Mouse (Mus musculus) intestine, embryonic 15.5 days (tissue): ENCODE results near the gene Cfap157. TPM values are rescaled to one million over a fixed set of nuclear protein-coding genes. Genes with fewer than 3 reads are reported as not detected.
A peak's percentile ranks its signal among the peaks of the same experiment; 100 is the strongest.

Experiments used
- ATAC-seq: fragments of 200-750 bp; cut with Nextera tagmentation; 2 replicates; pipeline ENCODE4 v1.8.0; 2017; ENCODE audit warnings: moderate TSS enrichment, moderate library complexity
- H3K27ac ChIP-seq: fragments of 300-500 bp; sonication (generic); 2 replicates; pipeline ENCODE4 v1.5.1; 2015; ENCODE audit warnings: mild to moderate bottlenecking, inconsistent platforms
- H3K27me3 ChIP-seq: fragments of 300-500 bp; sonication (generic); replicated peaks from 2 replicates; pipeline ENCODE4 v1.6.1; 2015; ENCODE audit warnings: inconsistent platforms
- H3K36me3 ChIP-seq: fragments of 300-500 bp; sonication (generic); 2 replicates; pipeline ENCODE4 v1.6.1; 2015; ENCODE audit warnings: inconsistent platforms
- H3K4me1 ChIP-seq: fragments of 300-500 bp; sonication (generic); replicated peaks from 2 replicates; pipeline ENCODE4 v1.6.1; 2015; ENCODE audit warnings: inconsistent platforms
- H3K4me2 ChIP-seq: fragments of 300-500 bp; sonication (generic); replicated peaks from 2 replicates; pipeline ENCODE4 v1.6.1; 2015; ENCODE audit warnings: mild to moderate bottlenecking, inconsistent platforms
- H3K4me3 ChIP-seq: fragments of 300-500 bp; sonication (generic); replicated peaks from 2 replicates; pipeline ENCODE4 v1.5.1; 2015; ENCODE audit warnings: inconsistent platforms
- H3K9ac ChIP-seq: fragments of 300-500 bp; sonication (generic); 2 replicates; pipeline ENCODE4 v1.6.1; 2015; ENCODE audit warnings: inconsistent platforms
- H3K9me3 ChIP-seq: fragments of 300-500 bp; sonication (generic); 2 replicates; pipeline ENCODE4 v1.6.1; 2016; ENCODE audit warnings: inconsistent platforms
- WGBS: fragments of 180-500 bp; shearing (Covaris S2); methylation state at CpG from one replicate; pipeline ENCODE4 v1.1.7; 2015; 5-methylcytosine and 5-hydroxymethylcytosine counted together
- polyA plus RNA-seq: library from polyadenylated mRNA; unstranded; fragments of >200 nt; fragmentation: Nextera tagmentation; extraction: Ambion mirVana; gene quantifications from 2 replicates; pipeline ENCODE4 v1.2.1, GENCODE M21; 2015

Cfap157 gene
- polyA plus RNA-seq, 1 experiment from 2014 or later, result 0.26 TPM

GRCm38 (mm10) chr2:32758503-32758902 lies 25.7 kb downstream of the Cfap157 start:
- no peak overlapping the region for H3K4me3 ChIP-seq
- peaks cover 14% of the 10 kb centered on the region for H3K36me3 ChIP-seq
- H3K9me3 ChIP-seq, result no peaks in the 10 kb centered on the region
- WGBS, result 70% methylated on average over 8 of the region's 8 CpGs
- H3K9ac ChIP-seq, result peak overlapping the region; percentile 28; the same call in 1 of the 2 replicates
- peaks cover 9% of the 10 kb centered on the region; the same call in 1 of the 2 replicates for H3K4me1 ChIP-seq
- H3K27me3 ChIP-seq, result no peaks in the 10 kb centered on the region
- H3K27ac ChIP-seq, result no peak overlapping the region
- ATAC-seq, result no peak
- no peak overlapping the region for H3K4me2 ChIP-seq

- H3K27ac ChIP-seq, result peak within 1 kb of the TSS; percentile 85
- peak; percentile 96 for ATAC-seq
- H3K9ac ChIP-seq, result peak within 1 kb of the TSS; percentile 76
- peaks cover 21% of the 10 kb centered on the region for H3K36me3 ChIP-seq
- peak within 1 kb of the TSS; percentile 72 for H3K4me3 ChIP-seq
- H3K4me2 ChIP-seq, result peak within 1 kb of the TSS; percentile 72
- H3K4me1 ChIP-seq, result peaks cover 9% of the 10 kb centered on the region; the same call in 1 of the 2 replicates
- under 1% methylated on average over 66 of the region's 66 CpGs for WGBS
- no peaks in the 10 kb centered on the region for H3K9me3 ChIP-seq
- no peaks in the 10 kb centered on the region for H3K27me3 ChIP-seq
Measured at GRCm38 (mm10) chr2:32757056-32757845, 27.0 kb downstream of the Cfap157 start, which contains the start of gene Tor2a. Gene Tor2a, plus strand, starts transcription at chr2:32757234.

- 36% methylated on average over 6 of the region's 6 CpGs for WGBS
Measured at GRCm38 (mm10) chr2:32756674-32757055, 27.6 kb downstream of the Cfap157 start.

GRCm38 (mm10) chr2:32752181-32752580 lies 32.0 kb downstream of the Cfap157 start:
- no peak for ATAC-seq
- Histone ChIP-seq H3K36me3 (peaks cover 22% of the 10 kb centered on the region), H3K4me2 (peak overlapping the region; percentile 65), H3K4me1 (peaks cover 8% of the 10 kb centered on the region), H3K4me3 (peak overlapping the region; percentile 42; the same call in 1 of the 2 replicates), H3K9me3 (no peaks in the 10 kb centered on the region), H3K27ac (no peak overlapping the region), H3K9ac (no peak overlapping the region), H3K27me3 (no peaks in the 10 kb centered on the region)
- WGBS, result 71% methylated on average over 10 of the region's 10 CpGs

More at GRCm38 (mm10) chr2:32756674-32757055, 27.6 kb downstream of the Cfap157 start:
- H3K36me3 ChIP-seq, result peaks cover 21% of the 10 kb centered on the region
- peaks cover 9% of the 10 kb centered on the region; the same call in 1 of the 2 replicates for H3K4me1 ChIP-seq
- H3K27me3 ChIP-seq, result no peaks in the 10 kb centered on the region
- peak overlapping the region; percentile 72; the same call in 1 of the 2 replicates for H3K4me2 ChIP-seq
- no peak overlapping the region for H3K27ac ChIP-seq
- no peaks in the 10 kb centered on the region for H3K9me3 ChIP-seq
- ATAC-seq, result peak; percentile 39; the same call in 1 of the 2 replicates
- no peak overlapping the region for H3K4me3 ChIP-seq
- no peak overlapping the region for H3K9ac ChIP-seq

- H3K27ac ChIP-seq, result peak overlapping the region; percentile 41
- 30% methylated on average over 10 of the region's 10 CpGs for WGBS
- H3K9ac ChIP-seq, result peak overlapping the region; percentile 39; the same call in 1 of the 2 replicates
- H3K4me2 ChIP-seq, result peak overlapping the region; percentile 65
- peak; percentile 57 for ATAC-seq
- H3K27me3 ChIP-seq, result no peaks in the 10 kb centered on the region
- peaks cover 25% of the 10 kb centered on the region for H3K36me3 ChIP-seq
- H3K9me3 ChIP-seq, result no peaks in the 10 kb centered on the region
- peak overlapping the region; percentile 42 for H3K4me3 ChIP-seq
- H3K4me1 ChIP-seq, result peaks cover 8% of the 10 kb centered on the region
Measured at GRCm38 (mm10) chr2:32751665-32752033, 32.6 kb downstream of the Cfap157 start.

GRCm38 (mm10) chr2:32750887-32751664 lies 33.2 kb downstream of the Cfap157 start:
- peak overlapping the region; percentile 42 for H3K4me3 ChIP-seq
- 18% methylated on average over 31 of the region's 31 CpGs for WGBS
- H3K36me3 ChIP-seq, result peaks cover 27% of the 10 kb centered on the region
- no peaks in the 10 kb centered on the region for H3K27me3 ChIP-seq
- H3K27ac ChIP-seq, result peak overlapping the region; percentile 41
- H3K4me2 ChIP-seq, result peak overlapping the region; percentile 65
- H3K9ac ChIP-seq, result peak overlapping the region; percentile 39; the same call in 1 of the 2 replicates
- no peaks in the 10 kb centered on the region for H3K9me3 ChIP-seq
- ATAC-seq, result peak; percentile 95
- peaks cover 8% of the 10 kb centered on the region for H3K4me1 ChIP-seq

GRCm38 (mm10) chr2:32750199-32750598 lies 34.0 kb downstream of the Cfap157 start:
- WGBS, result 67% methylated on average over 7 of the region's 7 CpGs
- Histone ChIP-seq H3K9me3 (no peaks in the 10 kb centered on the region), H3K27ac (no peak overlapping the region), H3K4me2 (no peak overlapping the region), H3K9ac (no peak overlapping the region), H3K4me3 (no peak overlapping the region), H3K27me3 (no peaks in the 10 kb centered on the region), H3K4me1 (peaks cover 8% of the 10 kb centered on the region), H3K36me3 (peaks cover 29% of the 10 kb centered on the region)
- no peak for ATAC-seq

GRCm38 (mm10) chr2:32749082-32749481 lies 35.1 kb downstream of the Cfap157 start:
- WGBS, result 87% methylated on average over 16 of the region's 16 CpGs

GRCm38 (mm10) chr2:32744272-32744982 lies 39.8 kb downstream of the Cfap157 start:
- Histone ChIP-seq H3K27ac (no peak overlapping the region), H3K4me3 (no peak overlapping the region), H3K9me3 (no peaks in the 10 kb centered on the region), H3K9ac (no peak overlapping the region), H3K27me3 (peaks cover 30% of the 10 kb centered on the region), H3K4me2 (no peak overlapping the region), H3K4me1 (peaks cover 19% of the 10 kb centered on the region), H3K36me3 (0 out of 2 replicates have a peak, but pooled peaks cover 14% of the 10 kb centered on the region)
- 73% methylated on average over 15 of the region's 15 CpGs for WGBS
- no peak for ATAC-seq

More at GRCm38 (mm10) chr2:32749082-32749481, 35.1 kb downstream of the Cfap157 start:
- Histone ChIP-seq H3K9ac (no peak overlapping the region), H3K27me3 (no peaks in the 10 kb centered on the region), H3K36me3 (peaks cover 22% of the 10 kb centered on the region), H3K9me3 (no peaks in the 10 kb centered on the region), H3K4me2 (no peak overlapping the region), H3K27ac (no peak overlapping the region), H3K4me1 (peaks cover 8% of the 10 kb centered on the region), H3K4me3 (no peak overlapping the region)
- no peak for ATAC-seq

GRCm38 (mm10) chr2:32742173-32742531 lies 42.1 kb downstream of the Cfap157 start:
- peaks cover 30% of the 10 kb centered on the region for H3K27me3 ChIP-seq
- peak overlapping the region; percentile 47 for H3K4me3 ChIP-seq
- peaks cover 19% of the 10 kb centered on the region for H3K4me1 ChIP-seq
- no peaks in the 10 kb centered on the region for H3K9me3 ChIP-seq
- H3K9ac ChIP-seq, result no peak overlapping the region
- H3K4me2 ChIP-seq, result peak overlapping the region; percentile 94
- 0 out of 2 replicates have a peak, but pooled peaks cover 6% of the 10 kb centered on the region for H3K36me3 ChIP-seq
- peak; percentile 41 for ATAC-seq
- H3K27ac ChIP-seq, result no peak overlapping the region
- 18% methylated on average over 18 of the region's 18 CpGs for WGBS

GRCm38 (mm10) chr2:32741273-32742172 lies 42.7 kb downstream of the Cfap157 start:
- H3K4me3 ChIP-seq, result peak overlapping the region; percentile 47
- 5% methylated on average over 46 of the region's 58 CpGs for WGBS
- H3K9me3 ChIP-seq, result no peaks in the 10 kb centered on the region
- peak; percentile 73 for ATAC-seq
- H3K9ac ChIP-seq, result peak overlapping the region; percentile 46
- peaks cover 22% of the 10 kb centered on the region for H3K4me1 ChIP-seq
- peak overlapping the region; percentile 23; the same call in 1 of the 2 replicates for H3K27ac ChIP-seq
- H3K4me2 ChIP-seq, result peak overlapping the region; percentile 94
- H3K36me3 ChIP-seq, result 0 out of 2 replicates have a peak, but pooled peaks cover 4% of the 10 kb centered on the region
- peaks cover 30% of the 10 kb centered on the region for H3K27me3 ChIP-seq
